Mouse (Mus musculus): Measurements from ENCODE around the gene Gchfr. TPM values are rescaled to one million over a fixed set of nuclear protein-coding genes. Genes with fewer than 3 reads are reported as not detected.

Gene Gchfr
- polyA plus RNA-seq, 1 experiment from 2014 or later = 7.4 TPM

DNA sequence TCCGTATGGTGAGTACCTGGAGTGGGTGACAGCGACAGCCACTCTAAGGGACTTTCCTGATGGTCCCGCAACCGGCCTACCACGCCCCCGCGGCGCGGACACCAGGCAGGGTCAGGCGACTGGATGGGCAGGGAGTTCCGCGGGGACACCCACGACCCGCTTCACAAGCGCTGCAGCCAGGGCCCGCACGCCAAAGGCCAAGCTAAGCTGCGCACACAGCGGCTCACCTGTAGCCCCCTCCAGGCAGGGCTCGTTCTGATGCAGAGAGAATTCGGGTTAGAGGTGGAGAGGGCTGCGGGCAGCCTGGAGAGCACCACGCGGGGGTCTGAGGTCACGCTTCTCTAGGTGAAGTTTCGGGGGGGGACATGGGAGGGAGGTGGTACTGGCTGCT, 288 bp downstream of the Gchfr start:
- WGBS (ENCODE audit: insufficient replicate concordance) = 6% methylated on average over 26 of the region's 26 CpGs
- ATAC-seq (replicated peaks; ENCODE audit: insufficient number of reproducible peaks, low FRiP score, low TSS enrichment) = no peak
- H3K27me3 ChIP-seq (ENCODE audit: control insufficient read depth, insufficient read depth, low read length) = peaks cover 20% of the 10 kb centered on the region

DNA sequence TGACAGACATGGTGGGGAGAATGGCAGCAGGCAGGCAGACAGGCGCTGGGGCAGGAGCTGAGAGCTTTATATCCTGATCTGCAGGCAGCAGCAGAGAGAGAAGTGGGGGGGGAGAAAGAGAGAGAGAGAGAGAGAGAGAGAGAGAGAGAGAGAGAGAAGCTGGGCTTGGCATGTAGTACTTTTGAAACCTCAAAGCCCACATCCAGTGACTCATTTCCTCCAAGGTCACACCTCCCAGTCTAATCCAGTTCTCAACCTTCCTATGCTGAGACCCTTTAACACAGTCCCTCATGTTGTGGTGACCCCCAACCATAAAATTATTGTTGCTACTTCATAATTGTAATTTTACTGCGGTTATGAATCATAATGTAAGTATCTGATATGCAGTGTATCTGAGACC, 2.7 kb downstream of the Gchfr start:
- Histone ChIP-seq H3K27me3 (ENCODE audit: control insufficient read depth, insufficient read depth, low read length) (peaks cover 20% of the 10 kb centered on the region), H3K9ac (ENCODE audit: low read depth, low read length) (no peak overlapping the region), H3K9me3 (replicated peaks; ENCODE audit: control insufficient read depth, low read length) (no peaks in the 10 kb centered on the region), H3K4me3 (ENCODE audit: low read depth, low read length) (no peak overlapping the region), H3K27ac (ENCODE audit: low read depth, low read length) (no peak overlapping the region), H3K4me1 (ENCODE audit: control insufficient read depth, insufficient read depth, low read length) (peaks cover 40% of the 10 kb centered on the region), H3K36me3 (ENCODE audit: control insufficient read depth, insufficient read depth, low read length) (no peaks in the 10 kb centered on the region), H3K4me2 (no peak overlapping the region)
- no peak for ATAC-seq (replicated peaks; ENCODE audit: insufficient number of reproducible peaks, low FRiP score, low TSS enrichment)
- 78% methylated on average over 2 of the region's 2 CpGs for WGBS (ENCODE audit: insufficient replicate concordance)

More for the DNA sequence above, 288 bp downstream of the Gchfr start:
- Histone ChIP-seq H3K9ac (ENCODE audit: low read depth, low read length) (peak overlapping the region; percentile 63), H3K4me3 (ENCODE audit: low read depth, low read length) (peak overlapping the region; percentile 50), H3K9me3 (replicated peaks; ENCODE audit: control insufficient read depth, low read length) (no peaks in the 10 kb centered on the region), H3K36me3 (ENCODE audit: control insufficient read depth, insufficient read depth, low read length) (no peaks in the 10 kb centered on the region), H3K27ac (ENCODE audit: low read depth, low read length) (no peak overlapping the region), H3K4me2 (peak overlapping the region; percentile 100), H3K4me1 (ENCODE audit: control insufficient read depth, insufficient read depth, low read length) (peaks cover 24% of the 10 kb centered on the region)

DNA sequence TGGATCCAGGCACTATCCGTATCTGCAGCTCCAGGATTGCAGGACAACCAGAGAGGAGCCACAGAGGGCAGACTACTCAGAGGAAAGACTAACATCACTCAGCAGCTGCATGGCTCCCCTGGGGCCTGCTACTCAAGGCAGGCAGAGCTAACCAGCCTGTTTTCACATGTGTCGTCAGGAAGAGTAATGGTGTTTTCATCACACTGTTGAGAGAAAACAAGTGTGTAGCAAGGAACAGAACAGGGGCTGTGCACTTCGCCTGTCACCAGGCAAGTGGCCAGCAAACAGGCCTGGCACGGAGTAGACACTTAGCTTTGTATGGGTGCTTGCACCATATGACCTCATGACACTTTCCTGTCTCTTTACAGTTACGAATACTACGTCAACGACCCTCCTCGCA, 4.0 kb downstream of the Gchfr start:
- Histone ChIP-seq H3K4me3 (ENCODE audit: low read depth, low read length) (no peak overlapping the region), H3K36me3 (ENCODE audit: control insufficient read depth, insufficient read depth, low read length) (no peaks in the 10 kb centered on the region), H3K4me2 (no peak overlapping the region), H3K9ac (ENCODE audit: low read depth, low read length) (no peak overlapping the region), H3K4me1 (ENCODE audit: control insufficient read depth, insufficient read depth, low read length) (peaks cover 40% of the 10 kb centered on the region), H3K27ac (ENCODE audit: low read depth, low read length) (no peak overlapping the region), H3K27me3 (ENCODE audit: control insufficient read depth, insufficient read depth, low read length) (peaks cover 15% of the 10 kb centered on the region), H3K9me3 (replicated peaks; ENCODE audit: control insufficient read depth, low read length) (no peaks in the 10 kb centered on the region)
- whole genome bisulfite sequencing (ENCODE audit: insufficient replicate concordance) = 42% methylated on average over 8 of the region's 8 CpGs
- ATAC-seq (replicated peaks; ENCODE audit: insufficient number of reproducible peaks, low FRiP score, low TSS enrichment) = no peak

DNA sequence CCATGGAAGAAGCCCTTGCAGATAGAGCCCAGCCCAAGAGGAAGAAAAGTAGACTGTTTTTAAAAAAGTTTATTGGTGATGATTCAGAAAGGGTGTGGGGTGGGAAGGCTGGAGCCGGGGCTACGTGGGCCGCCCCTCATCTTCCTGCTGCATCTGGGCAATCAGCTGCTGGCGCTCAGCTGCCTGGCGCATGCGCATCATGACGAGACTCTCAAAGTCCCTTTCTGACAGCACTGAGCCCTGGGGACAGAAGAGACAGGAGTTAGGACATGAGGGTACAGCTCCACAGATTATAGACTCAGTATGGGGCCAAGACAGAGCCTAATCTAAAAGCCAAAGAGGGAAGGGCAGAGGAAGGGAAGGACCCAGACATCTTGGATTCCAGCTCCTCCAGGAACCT, 4.9 kb downstream of the Gchfr start:
- Histone ChIP-seq H3K4me3 (ENCODE audit: low read depth, low read length) (no peak overlapping the region), H3K4me2 (peak overlapping the region; percentile 53), H3K4me1 (ENCODE audit: control insufficient read depth, insufficient read depth, low read length) (peaks cover 34% of the 10 kb centered on the region), H3K9ac (ENCODE audit: low read depth, low read length) (no peak overlapping the region), H3K9me3 (replicated peaks; ENCODE audit: control insufficient read depth, low read length) (no peaks in the 10 kb centered on the region), H3K36me3 (ENCODE audit: control insufficient read depth, insufficient read depth, low read length) (no peaks in the 10 kb centered on the region), H3K27me3 (ENCODE audit: control insufficient read depth, insufficient read depth, low read length) (peaks cover 11% of the 10 kb centered on the region), H3K27ac (ENCODE audit: low read depth, low read length) (no peak overlapping the region)
- 84% methylated on average over 7 of the region's 7 CpGs for WGBS (ENCODE audit: insufficient replicate concordance)
- no peak for ATAC-seq (replicated peaks; ENCODE audit: insufficient number of reproducible peaks, low FRiP score, low TSS enrichment)

DNA sequence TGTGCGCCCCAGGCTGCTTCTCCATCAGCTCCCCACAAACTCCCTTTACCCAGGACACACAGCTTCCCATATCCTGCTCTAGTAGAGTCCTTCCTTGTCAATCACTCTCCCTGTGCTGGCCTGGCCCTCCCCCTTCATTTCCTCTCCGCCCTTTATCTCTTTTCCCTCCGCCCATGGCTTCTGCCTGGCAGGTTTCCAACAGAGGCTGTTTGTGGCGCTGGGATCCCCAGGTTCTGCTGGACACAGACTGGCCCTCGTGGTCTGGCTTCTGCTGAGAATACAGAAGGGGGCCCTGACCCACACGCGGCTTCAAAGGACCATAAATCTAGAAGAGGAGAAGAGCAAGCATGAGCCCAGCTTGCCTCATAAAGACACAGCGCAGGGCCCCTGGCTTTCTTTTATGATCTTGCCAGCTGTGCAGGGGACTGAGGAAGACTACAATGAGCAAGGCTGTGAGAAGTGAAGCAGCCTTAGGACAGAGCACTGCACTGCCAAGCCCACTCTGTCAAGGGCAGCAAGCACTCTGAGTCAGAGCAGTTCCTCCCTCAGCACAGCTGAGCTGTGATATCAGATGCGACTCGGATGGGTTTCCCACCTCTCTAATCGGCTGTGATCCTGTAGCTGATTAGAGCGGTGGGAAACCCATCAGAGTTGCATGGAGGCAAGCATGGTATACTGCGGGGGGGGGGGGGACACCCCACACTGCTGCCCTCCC, 5.4 kb downstream of the Gchfr start:
- Histone ChIP-seq H3K36me3 (ENCODE audit: control insufficient read depth, insufficient read depth, low read length) (no peaks in the 10 kb centered on the region), H3K4me1 (ENCODE audit: control insufficient read depth, insufficient read depth, low read length) (peaks cover 31% of the 10 kb centered on the region), H3K4me3 (ENCODE audit: low read depth, low read length) (0 out of 2 replicates have a peak overlapping the region, but pooled peaks have one; percentile 2), H3K9me3 (replicated peaks; ENCODE audit: control insufficient read depth, low read length) (no peaks in the 10 kb centered on the region), H3K27me3 (ENCODE audit: control insufficient read depth, insufficient read depth, low read length) (peaks cover 7% of the 10 kb centered on the region), H3K4me2 (peak overlapping the region; percentile 53), H3K9ac (ENCODE audit: low read depth, low read length) (peak overlapping the region; percentile 64), H3K27ac (ENCODE audit: low read depth, low read length) (0 out of 2 replicates have a peak overlapping the region, but pooled peaks have one; percentile 41)
- WGBS (ENCODE audit: insufficient replicate concordance) = 11% methylated on average over 13 of the region's 13 CpGs
- peak; percentile 75 for ATAC-seq (replicated peaks; ENCODE audit: insufficient number of reproducible peaks, low FRiP score, low TSS enrichment)

DNA sequence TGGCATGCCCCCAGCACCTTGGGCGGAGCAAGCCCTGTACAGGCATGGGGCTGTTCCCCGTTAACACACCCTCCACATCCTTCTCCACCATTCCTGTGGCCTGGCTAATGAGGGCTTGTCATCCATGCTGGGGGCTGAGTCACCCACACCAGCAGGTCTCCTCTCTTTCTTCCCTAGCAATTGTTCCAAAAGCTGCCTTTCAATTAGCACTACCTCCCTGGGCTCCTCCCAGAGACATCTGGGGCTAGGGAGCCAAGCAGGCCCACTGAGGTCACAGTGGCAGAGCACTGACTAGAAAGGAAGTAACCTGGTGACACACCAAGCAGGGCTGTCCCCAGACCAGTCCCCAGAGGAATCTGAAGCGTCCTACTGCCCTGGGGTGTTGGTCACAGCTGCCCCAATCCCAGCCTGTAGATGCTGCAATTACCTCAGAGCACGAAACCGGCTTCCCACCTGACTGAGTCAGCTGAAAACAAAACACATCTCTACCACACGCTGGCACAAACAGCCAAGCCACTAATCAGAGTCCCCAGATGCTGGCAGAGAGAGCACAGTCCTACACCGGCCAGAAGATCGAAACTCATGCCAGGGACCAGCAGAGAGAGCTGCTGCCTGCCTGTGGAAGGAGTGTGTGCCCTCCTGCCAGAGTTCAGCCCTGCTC, 6.5 kb downstream of the Gchfr start, which contains the start of gene Gm14137:
TSS of gene Gm14137 (plus strand) at position 519 of the 661 bp plus-strand sequence.
- H3K9ac ChIP-seq (ENCODE audit: low read depth, low read length) = peak within 1 kb of the TSS; percentile 64; the same call in 1 of the 2 replicates

DNA sequence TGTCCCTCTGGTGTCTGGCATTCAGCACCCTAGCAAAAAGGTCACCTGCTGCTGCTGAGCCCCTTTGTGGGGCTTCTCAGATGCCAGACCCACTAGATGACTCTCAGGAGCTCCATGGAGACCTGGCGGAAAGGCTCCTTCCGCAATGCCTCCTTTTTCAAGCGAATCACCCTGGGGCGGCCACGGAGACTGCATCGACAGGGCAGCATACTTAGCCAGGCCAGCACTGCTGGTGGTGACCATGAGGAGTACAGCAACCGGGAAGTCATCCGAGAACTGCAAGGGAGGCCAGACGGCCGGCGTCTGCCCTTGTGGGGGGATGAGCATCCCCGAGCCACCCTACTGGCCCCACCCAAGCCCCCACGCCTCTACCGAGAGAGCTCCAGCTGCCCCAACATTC, 7.3 kb downstream of the Gchfr start:
- Histone ChIP-seq H3K36me3 (ENCODE audit: control insufficient read depth, insufficient read depth, low read length) (no peaks in the 10 kb centered on the region; the same call in 1 of the 2 replicates), H3K9me3 (replicated peaks; ENCODE audit: control insufficient read depth, low read length) (no peaks in the 10 kb centered on the region), H3K9ac (ENCODE audit: low read depth, low read length) (no peak overlapping the region), H3K27ac (ENCODE audit: low read depth, low read length) (no peak overlapping the region), H3K4me1 (ENCODE audit: control insufficient read depth, insufficient read depth, low read length) (peaks cover 31% of the 10 kb centered on the region), H3K27me3 (ENCODE audit: control insufficient read depth, insufficient read depth, low read length) (no peaks in the 10 kb centered on the region), H3K4me2 (no peak overlapping the region), H3K4me3 (ENCODE audit: low read depth, low read length) (no peak overlapping the region)
- no peak for ATAC-seq (replicated peaks; ENCODE audit: insufficient number of reproducible peaks, low FRiP score, low TSS enrichment)
- WGBS (ENCODE audit: insufficient replicate concordance) = 50% methylated on average over 14 of the region's 14 CpGs

More for the DNA sequence above, 6.5 kb downstream of the Gchfr start, which contains the start of gene Gm14137:
- H3K4me3 ChIP-seq (ENCODE audit: low read depth, low read length) = no peak within 1 kb of the TSS
- H3K9me3 ChIP-seq (replicated peaks; ENCODE audit: control insufficient read depth, low read length) = no peaks in the 10 kb centered on the region
- no peak for ATAC-seq (replicated peaks; ENCODE audit: insufficient number of reproducible peaks, low FRiP score, low TSS enrichment)
- WGBS (ENCODE audit: insufficient replicate concordance) = 48% methylated on average over 8 of the region's 8 CpGs
- peaks cover 31% of the 10 kb centered on the region for H3K4me1 ChIP-seq (ENCODE audit: control insufficient read depth, insufficient read depth, low read length)
- no peak within 1 kb of the TSS for H3K27ac ChIP-seq (ENCODE audit: low read depth, low read length)
- H3K36me3 ChIP-seq (ENCODE audit: control insufficient read depth, insufficient read depth, low read length) = no peaks in the 10 kb centered on the region; the same call in 1 of the 2 replicates
- H3K4me2 ChIP-seq = peak within 1 kb of the TSS; percentile 53; the same call in 1 of the 2 replicates
- H3K27me3 ChIP-seq (ENCODE audit: control insufficient read depth, insufficient read depth, low read length) = peaks cover 5% of the 10 kb centered on the region

DNA sequence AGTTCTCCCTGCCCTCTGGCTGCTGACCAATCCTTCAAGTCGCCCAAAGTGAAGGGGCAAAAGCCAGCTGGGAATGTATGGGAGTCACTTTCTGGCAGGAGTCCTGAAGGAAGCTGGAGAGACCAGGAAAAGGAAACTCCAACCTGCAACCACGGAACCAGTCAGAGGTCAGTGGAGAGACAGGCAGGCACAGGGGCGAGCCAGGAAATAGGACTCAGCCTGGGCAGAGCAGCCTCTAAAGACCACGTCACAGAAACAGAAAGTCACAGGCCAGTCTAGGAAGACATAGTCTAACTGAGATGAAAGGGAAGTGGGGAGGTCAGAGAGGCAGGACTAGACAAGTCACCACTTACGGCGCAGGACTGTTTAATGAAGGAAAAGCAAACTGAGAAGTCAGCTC, 8.0 kb downstream of the Gchfr start:
- 53% methylated on average over 6 of the region's 6 CpGs for WGBS (ENCODE audit: insufficient replicate concordance)

More for the DNA sequence above, 8.0 kb downstream of the Gchfr start:
- no peak overlapping the region for H3K4me2 ChIP-seq
- peaks cover 31% of the 10 kb centered on the region for H3K4me1 ChIP-seq (ENCODE audit: control insufficient read depth, insufficient read depth, low read length)
- no peak for ATAC-seq (replicated peaks; ENCODE audit: insufficient number of reproducible peaks, low FRiP score, low TSS enrichment)
- H3K36me3 ChIP-seq (ENCODE audit: control insufficient read depth, insufficient read depth, low read length) = no peaks in the 10 kb centered on the region; the same call in 1 of the 2 replicates
- no peaks in the 10 kb centered on the region for H3K27me3 ChIP-seq (ENCODE audit: control insufficient read depth, insufficient read depth, low read length)
- H3K9ac ChIP-seq (ENCODE audit: low read depth, low read length) = no peak overlapping the region
- H3K27ac ChIP-seq (ENCODE audit: low read depth, low read length) = no peak overlapping the region
- no peak overlapping the region for H3K4me3 ChIP-seq (ENCODE audit: low read depth, low read length)
- no peaks in the 10 kb centered on the region for H3K9me3 ChIP-seq (replicated peaks; ENCODE audit: control insufficient read depth, low read length)

Measured in heart, embryonic 11.5 days (tissue).